Mouse (Mus musculus) liver, embryonic 14.5 days (tissue): ENCODE measurements at regions not wholly inside any gene's neighbourhood (a gene's known extent, or its start where the extent isn't known, plus 50 kb on each side); places are given as distances from the start of the nearest gene placed in this dataset.

Experiments used
- CTCF ChIP-seq: IDR thresholded peaks from 2 replicates; pipeline ENCODE4 v1.5.1; 2016; ENCODE audit warnings: antibody characterized with exemption, low read depth, control low read depth
- EP300 ChIP-seq: IDR thresholded peaks from 2 replicates; pipeline ENCODE4 v1.6.1; 2016; ENCODE audit warnings: antibody characterized with exemption, low read depth

DNA sequence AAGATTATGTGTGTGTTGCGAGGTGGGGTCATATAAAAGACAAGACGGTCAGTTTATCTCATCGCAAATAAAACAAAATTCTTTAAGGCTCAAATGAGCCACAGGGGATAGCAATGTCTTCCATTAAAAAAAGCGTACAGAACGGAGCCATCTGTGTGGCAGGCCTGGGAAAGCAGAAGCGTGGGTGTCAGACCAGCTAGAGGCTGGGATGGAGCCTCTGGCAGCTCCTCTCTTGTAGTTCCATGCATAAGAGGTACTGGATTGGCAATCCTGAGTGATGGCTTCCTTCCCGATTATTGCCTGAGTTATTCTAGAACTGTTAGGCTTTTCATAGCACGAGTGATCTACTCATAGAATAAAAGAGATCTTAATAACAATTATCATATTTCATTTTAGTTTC is 318.2 kb upstream of the Sash1 start:
- no peak for TF ChIP-seq CTCF
- no peak for TF ChIP-seq EP300
